Mouse (Mus musculus) adrenal gland (tissue): ENCODE measurements at regions not wholly inside any gene's neighbourhood (a gene's known extent, or its start where the extent isn't known, plus 50 kb on each side); places are given as distances from the start of the nearest gene placed in this dataset.

Experiments used
- intact Hi-C: fragments of 180-260 bp; cut with DNase I; formaldehyde crosslinking; loops from one replicate; pipeline ENCODE4 v1.15.1; 2025

DNA sequence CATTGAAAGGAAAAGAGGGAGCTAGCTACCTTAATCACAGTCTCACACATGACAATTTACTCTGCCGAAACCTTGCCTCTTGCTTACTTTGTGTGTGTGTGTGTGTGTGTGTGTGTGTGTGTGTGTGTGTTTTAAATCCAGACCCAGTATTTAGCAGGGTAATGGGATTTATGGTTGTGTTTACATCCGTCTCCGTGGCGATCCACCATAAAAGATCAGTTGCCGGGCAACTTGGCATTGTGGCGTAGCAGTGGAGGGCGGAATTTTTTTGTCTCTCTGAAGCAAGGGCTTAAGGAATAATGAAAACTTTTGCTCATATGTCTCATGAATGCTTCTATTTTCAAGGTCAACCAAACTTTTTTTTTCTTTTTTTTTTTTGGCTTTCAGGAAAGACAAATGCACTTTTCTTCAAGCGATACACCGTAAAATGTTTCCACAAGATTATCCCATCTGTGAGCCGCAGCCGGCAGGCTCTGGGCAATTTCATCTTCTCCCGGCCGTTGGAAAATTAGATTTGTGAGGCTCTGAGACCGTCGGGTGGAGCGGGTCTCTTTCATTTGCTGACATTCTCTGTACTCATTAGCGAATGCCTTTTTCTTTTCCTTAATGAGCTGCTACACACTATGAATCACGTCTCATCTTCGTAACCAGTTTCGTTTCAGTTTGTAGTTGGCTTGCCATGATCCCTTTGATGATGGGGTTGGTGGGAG is 53.9 kb upstream of the Ptch1 start:
- intact Hi-C loops, result no loop called here

DNA sequence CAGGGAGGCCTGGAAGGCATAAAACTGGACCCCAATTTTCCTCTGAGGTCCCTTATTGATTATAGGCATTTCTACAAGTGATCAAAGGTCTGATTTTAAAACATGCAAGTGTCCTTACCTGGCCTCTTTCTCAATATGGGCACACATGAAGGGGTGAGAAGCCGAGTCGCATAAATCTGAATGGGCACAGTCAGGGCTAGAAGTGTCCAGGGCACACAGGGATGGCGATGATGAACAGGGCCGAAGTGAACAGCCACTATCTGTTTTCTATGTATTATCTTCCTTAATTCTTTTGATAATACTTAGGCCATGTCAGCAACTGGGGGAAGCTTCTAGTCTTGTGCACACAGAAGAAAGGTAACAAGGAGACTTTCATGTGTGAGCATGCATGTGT is 54.5 kb upstream of the Ptch1 start:
- intact Hi-C loops, result no loop called here

DNA sequence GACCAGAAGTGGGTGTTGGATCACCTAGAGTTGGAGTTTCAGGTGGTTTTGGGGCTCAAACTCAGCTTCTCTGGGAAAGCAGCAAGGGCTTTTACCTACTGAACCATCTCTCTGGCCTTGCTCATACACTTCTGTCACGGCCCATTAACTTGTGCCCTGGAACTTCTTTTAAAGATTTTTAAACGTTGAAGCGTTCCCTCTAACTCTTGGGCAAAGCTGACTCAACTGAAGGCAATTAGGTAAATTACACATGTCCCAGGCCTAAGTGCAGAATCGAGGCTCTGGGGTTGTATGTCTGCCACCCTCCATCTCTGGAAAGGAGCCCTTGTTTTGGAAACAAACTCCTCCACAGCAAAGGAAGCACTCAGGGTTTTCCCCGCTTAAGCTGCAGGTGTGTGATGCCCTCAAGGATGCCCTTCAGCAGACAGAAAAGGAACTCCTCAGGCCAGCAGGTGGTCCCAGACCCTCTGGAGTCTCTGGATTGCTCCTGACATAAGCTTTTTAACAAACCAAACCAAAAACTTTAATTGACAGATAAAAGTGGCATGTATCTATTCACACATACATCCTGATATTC is 58.5 kb upstream of the Ptch1 start:
- intact Hi-C loops, result no loop called here

DNA sequence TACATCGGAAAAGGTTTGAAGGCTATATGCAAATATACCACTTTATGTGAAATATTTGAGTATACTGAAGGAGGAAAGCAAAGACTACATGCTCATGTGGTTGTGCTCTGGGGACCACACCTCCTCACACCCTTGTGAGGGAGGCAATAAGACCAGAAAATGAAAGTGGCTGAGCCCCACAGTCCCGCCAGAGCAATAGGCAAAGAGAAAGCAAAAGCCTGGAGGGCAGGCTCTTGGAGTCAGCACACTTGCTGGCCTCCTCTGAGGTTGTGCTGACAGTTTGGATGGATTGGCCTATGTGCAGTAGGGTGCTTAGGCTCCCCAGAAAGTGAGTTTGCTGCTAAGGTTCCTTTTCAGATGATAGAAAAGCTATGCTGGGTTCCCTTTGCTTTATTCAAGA is 60.9 kb upstream of the Ptch1 start:
- intact Hi-C loops, result no loop called here

DNA sequence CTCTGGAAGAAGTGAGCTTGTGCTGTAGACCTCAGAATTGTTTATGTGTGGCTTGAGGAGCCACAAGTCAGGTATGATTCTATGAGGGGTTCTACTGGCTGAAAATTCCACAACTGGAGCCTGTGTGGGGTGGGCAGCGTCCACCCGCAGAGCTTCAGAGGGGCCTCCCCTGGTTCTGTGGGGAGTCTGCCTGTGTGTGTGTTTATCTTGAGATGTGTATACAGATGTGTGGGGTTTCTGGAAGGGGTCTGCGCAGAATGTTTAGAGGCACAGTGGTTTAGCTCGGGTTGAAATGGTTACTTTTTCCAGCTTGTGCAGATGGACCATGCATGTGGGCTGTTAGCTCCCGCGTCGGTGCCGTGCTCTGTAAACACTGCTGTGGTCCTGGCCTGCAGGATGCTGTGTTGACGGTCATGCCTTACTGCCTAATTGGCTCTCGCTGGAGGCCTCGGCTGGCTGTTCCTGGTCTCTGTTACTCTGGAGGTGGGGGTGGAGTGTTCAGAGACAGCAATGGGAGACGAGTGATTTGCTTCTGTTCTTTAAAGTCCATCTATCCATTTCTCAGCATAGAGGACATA is 68.3 kb upstream of the Ptch1 start:
- intact Hi-C loops, result no loop called here

DNA sequence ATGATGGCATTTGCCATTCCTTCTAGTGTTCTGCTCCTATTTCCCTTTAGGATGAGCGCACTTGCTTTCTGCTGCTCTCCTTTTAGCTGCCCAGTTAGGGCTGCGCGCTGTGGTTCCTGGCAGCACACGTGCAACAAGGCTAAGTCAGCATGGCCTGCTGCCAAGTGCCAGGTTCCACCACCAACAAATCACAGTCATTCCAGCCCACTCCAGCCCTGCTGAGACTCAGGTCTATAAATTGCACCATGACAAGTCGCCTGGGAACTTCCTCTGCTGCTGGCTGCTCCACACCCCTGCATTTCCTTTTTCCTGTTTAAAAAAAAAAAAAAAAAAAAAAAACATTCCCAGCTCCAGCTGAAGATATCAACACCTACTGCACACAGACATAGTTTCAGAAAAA is 69.2 kb upstream of the Ptch1 start:
- intact Hi-C loops, result no loop called here

DNA sequence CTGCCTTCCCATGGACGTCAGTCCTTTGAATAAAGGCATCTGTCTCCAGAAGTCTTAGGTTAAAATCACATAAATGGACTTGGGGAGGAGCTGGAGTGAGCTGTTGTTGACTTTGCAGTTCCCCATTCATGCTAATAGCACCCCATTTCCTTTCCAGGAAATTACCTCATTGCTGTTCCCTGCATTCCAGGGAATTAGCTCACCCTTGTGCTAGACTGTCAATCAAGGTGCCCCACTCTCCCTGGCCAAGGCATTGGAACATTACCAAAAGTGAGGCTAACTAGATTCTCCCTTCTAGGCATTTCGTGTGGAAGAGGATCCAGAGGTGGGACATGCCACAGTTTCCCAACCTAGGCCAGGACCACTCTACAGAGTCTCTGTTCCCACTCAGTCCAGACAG is 70.0 kb upstream of the Ptch1 start:
- intact Hi-C loops, result no loop called here

DNA sequence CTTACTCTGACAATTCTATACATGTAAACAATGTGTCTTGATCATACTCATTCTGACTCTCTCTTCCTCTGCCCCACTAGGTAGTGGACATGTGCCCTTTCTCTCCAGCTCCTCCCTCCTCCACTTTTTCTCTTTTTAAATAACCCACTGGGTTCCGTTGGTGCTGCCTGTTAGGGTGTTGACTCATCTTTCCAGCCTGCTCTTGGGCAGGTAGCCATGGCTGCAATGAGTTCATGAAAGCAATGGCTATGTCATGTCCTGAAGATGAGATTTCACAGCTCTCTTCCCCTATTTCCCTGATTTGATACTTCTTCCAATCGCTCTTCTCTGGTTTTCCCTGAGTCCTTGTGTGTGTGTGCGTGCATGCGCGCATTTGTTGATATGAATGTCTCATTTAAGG is 70.9 kb upstream of the Ptch1 start:
- intact Hi-C loops, result no loop called here

DNA sequence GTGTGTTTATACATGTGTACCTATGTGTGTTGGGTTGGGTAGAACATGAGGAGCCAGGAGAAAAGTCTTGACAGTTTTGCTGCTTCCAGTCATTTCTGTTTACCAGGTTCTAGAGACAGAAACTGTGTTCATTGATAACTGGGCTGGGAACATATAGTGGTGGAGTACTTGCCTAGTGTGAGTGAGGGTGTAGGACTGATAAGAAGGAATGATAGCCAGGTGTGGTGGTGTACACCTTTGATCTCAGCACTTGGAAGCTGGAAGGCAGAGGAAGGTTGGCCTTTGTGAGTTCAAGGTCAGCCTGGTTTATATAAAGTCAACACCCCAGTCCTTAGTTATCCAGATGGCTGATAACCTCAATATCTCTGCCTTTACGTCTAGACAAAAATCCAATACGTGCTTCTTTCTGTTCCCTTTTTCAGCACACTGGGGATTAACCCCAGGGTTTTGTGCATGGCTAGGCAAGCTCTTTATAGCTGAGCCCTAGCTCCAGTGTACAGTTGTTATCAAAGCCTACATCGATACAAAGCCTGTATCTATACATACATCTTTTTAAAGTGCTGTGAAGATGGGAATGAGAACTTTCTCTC is 75.8 kb upstream of the Ptch1 start:
- intact Hi-C loops, result no loop called here

DNA sequence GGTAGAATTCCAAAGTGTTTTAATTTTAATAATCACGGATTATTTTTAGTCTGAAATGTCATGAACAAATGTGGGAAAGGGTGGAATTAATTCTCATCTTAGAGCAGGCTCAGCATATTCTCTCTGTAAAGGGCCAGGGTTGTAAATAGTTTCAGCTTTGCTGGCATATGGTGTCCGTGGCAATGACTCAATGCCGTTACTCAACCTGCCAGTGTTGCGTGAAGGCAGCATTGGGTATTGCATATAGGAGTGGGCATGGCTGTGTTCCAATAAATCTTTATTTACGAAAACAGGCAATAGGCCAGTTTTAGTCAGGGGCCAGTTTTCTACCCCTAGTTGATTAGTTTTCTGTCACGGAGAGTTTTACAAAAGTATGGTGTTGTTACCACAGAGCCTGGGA is 81.1 kb upstream of the Ptch1 start:
- intact Hi-C loops, result no loop called here

DNA sequence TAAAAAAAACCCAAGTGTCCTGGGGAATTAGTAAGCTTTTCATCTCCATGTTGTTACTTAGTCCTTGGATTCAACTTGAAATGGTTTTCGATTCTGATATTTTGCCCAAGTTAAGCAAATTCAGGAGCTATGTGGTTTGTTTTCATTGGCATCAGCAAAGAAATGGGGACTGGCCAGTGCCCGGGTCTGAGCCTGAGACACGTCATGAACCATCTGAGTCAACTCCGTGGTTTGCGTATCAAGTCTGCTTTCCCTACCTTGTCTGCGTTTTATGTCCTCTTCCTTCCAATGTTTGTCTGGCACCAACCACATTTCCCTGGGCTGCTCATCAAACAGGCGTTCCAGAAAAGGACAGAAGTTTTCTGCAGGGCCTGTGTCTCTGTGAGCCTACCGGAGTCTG is 83.7 kb upstream of the Ptch1 start:
- intact Hi-C loops, result no loop called here

DNA sequence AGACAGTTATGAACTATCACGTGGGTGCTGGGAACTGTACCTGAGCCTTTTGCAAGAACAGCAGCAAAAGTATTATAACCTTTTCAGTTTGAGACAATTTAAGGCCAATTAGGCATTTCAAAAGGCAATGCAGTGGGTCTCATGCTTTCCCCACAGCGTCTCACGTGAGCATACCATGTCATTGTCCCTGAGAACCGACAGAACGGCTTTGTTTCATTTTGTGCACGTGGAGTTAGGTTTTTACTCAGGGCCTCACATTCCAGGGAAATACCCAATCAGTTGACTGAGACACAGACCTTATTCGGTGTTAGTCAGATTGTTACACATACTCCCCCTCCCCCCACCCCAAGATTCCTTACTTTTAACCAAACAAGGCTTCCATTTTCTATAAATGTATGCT is 86.0 kb upstream of the Ptch1 start:
- intact Hi-C loops, result no loop called here

DNA sequence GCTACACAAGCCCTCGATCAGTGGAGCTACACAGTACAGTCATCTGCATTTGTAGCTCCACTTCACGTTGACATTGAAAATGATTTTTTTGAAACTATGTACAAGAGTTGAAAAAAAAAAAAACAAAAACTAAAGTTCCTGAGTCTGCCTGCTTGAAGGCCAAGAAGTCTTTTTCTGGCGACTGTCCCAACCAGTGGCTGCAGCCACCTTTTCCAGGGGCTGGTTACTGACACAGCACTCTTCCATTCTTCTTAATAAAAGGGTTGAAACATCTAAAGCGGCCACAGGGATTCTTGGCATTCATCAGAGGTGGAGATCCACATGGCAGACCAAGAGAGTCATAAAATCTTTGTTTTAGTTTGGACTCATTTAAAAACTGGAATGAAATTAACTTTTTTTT is 87.0 kb upstream of the Ptch1 start:
- intact Hi-C loops, result no loop called here

DNA sequence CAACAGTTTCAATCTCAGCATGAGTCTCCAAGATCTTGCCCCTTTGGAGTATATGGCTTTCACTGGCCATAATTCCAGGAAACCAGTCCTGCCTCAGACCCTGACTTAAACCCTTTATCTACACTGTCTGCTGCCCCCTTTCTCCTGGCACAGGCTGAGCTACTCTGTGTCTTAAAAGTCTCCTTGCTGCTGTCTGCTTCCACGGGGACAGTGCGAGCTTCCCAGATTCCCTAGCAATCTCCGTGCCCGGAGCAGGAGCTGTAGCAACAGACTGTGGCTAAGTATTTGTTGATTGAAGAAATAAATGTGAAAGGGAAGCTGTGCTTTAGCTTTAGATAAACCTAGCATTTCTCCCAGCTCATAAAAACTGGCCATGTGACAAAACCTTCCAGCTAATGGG is 95.2 kb upstream of the Ptch1 start:
- intact Hi-C loops, result no loop called here

DNA sequence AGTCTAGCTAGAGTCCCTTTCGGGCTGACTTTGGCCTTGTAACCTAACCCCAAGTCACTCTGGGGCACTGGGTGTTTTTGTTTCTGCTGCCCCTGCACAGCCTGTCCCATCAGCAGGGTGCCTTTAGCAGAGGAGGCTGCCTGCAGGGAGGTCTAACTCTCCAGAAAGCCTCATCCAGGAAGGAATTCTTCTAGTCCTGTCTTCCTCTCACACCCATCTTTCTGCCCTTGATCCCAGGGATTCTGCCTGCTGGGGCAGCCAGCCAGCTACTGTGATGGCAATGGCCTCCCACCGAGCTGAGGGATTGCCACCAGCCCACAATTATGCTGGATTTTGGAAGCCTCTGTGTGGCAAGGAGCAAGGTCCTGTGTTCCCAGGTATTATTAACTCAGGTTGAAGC is 95.6 kb upstream of the Ptch1 start:
- intact Hi-C loops, result no loop called here

DNA sequence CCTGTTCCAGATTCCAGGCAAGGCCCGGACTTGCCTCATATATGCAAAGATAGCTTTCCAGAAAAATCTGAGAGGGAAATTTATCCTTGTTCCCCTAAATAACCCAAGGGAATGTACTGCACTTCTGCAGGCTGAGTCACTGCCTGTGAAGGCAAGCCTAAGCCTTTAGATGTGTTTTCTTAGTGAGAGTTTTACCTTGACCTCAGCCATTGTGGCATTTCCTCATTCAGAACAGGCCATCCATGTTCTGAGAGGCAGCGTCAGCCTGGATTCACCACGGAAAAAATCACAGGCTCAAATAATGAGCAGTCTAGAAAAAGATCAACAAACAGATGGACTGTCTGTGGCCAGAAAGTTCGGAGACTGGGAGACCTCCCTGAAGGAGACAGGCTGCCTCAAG is 99.0 kb upstream of the Ptch1 start:
- intact Hi-C loops, result no loop called here

DNA sequence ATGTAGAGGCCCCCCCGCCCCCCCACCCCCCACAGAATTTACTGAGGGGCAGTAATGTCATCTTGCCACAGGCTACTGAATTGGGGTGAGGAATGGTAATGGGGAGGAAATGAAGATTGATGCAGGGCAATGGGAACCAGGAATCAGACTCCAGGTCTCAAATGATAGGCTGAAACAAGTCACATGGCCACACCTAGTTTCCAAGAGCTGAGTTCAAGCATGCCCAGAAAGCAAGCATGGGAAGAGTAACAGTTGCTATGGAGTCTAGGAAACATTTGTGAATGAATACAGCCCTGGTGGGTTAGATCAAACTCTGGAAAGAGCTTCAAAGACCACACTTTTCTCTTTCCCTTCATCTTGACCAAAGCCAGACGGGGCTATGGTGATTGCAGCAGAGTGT is 104.3 kb upstream of the Ptch1 start:
- intact Hi-C loops, result no loop called here

DNA sequence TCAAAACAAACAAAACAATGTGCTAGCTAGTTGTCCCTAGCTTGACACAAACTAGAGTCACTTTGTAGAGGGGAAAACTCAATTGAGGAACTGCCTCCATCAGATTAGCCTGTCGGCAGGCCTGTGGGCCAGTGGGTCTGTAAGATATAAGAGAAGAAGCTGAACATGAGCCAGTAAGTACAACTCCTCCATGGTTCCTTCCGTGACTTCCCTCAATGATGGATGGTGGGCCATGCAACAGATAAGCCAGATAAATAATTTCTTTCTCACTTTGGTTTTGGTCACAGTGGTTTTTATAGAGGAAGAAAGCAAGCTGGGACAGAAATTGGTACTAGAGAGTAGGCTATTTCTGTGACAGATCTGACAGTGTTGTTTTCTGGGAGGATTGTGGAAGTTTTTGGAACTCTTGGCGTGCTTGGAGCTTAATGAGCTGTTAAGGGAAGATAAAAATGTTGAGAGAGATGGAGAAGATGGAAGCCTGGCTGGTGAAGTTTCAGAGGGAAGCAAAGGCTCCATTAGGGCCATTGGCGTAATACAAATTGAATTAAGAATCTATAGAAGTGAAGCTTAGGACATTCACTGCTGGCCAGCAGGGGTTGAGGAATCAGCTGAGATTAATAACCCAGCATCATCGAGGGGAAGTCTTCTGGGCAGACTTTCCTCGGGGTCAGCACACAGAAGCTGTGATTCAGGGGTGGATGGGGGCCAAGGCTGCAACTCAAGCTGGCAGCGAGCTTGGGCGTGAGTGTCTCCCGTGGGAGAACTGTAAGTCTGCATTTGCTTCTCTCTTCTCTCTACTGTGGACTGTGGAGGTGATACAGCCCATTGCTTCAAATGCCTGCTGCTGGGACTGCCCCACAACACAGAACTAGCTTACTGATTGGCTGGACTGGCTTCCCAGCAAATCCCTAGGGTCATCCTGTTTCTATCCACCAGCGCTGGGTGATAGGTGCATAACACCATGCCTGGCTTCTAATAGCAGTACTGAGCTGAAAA is 105.2 kb upstream of the Ptch1 start:
- intact Hi-C loops, result no loop called here

DNA sequence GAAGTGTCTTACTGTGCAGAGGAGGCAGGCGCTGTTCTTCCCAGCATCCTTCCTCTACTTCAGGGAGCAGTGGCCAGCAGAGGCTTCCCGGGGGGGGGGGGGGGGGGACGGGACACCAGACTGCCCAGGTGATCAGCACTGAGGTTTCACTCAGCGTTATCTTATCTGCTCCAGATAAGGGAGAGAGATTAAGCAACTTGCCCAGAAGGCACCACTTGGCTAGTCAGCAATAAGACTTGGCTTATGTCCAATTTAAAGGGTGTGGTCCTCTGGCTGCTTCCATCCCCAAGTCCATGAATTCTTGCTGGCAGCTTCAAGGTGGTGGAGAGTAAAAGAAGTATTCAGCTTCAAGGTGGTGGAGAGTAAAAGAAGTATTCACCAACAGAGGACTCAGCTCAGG is 108.9 kb upstream of the Ptch1 start:
- intact Hi-C loops, result no loop called here

DNA sequence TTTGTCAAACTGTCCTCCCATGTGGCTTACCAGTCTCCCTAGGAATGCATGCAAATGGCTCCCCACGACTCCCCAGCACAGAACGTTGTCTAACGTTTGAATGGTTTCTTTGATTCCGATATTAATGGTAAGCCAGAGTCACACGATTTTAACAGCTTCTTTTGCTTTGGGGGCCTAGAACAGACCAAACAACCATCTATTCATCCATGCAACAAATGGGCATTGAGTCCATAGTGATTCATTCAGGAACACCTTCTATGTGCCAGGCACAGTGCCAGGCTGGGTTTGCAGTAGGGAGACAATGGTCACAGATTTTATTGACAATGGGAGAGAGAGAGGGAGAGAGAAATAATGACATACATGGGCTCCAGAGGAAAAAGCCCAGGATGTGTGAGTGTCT is 118.6 kb upstream of the Ptch1 start:
- intact Hi-C loops, result no loop called here

DNA sequence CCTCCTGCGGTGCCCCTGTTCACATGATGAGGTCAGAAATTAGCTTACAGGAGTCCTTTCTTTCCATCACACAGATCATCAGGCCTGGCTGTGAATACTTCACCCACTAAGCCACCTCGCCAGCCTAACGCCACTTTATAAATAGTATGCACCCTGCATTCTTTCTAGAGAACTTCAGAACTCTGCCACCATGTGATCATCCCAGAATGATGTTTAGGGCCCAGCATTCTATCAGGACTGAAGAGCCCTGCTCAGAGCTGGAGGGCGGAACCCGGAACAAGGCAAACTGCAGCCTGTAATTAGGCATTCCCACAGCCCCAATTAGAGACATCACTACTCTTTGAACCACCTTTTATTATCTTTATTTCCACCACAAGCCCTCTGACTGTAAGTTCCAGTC is 120.2 kb upstream of the Ptch1 start:
- intact Hi-C loops, result no loop called here

DNA sequence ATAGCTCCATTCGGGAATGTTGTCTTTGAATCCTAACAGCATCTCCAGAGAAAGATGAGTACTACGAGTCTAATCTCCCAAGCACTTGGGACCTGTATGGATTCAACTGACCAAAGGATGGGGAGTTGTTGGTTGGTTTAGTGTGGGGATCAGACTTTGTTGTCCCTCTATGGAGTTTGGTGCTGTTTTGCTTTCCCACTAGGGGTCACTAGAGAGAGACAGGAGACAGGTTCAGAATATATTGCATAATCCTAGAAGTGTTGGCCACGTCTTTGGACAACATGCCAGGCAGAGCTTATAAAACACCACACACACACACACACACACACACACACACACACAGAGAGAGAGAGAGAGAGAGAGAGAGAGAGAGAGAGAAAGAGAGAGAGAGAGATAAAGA is 118.6 kb upstream of the Ercc6l2 start:
- intact Hi-C loops, result loop anchor here (5.0 kb wide), 1 partner anchor 341 kb away; no protein-coding TSS in a partner anchor
